Mouse (Mus musculus) midbrain, embryonic 12.5 days (tissue): ENCODE results near the gene Arhgef10l. TPM values are rescaled to one million over a fixed set of nuclear protein-coding genes. Genes with fewer than 3 reads are reported as not detected.
A peak's percentile ranks its signal among the peaks of the same experiment; 100 is the strongest.

Source experiments
- ATAC-seq: fragments of 200-750 bp; cut with Nextera tagmentation; 2 replicates; pipeline ENCODE4 v1.8.0; 2017; ENCODE audit warnings: low read depth, moderate TSS enrichment, moderate library complexity; ENCODE audit not compliant: low FRiP score
- H3K27ac ChIP-seq: fragments of 300-500 bp; sonication (generic); replicated peaks from 2 replicates; pipeline ENCODE4 v1.5.1; 2016; ENCODE audit warnings: mild to moderate bottlenecking
- H3K27me3 ChIP-seq: fragments of 300-500 bp; sonication (generic); 2 replicates; pipeline ENCODE4 v1.6.1; 2016; ENCODE audit warnings: mild to moderate bottlenecking
- H3K36me3 ChIP-seq: fragments of 300-500 bp; sonication (generic); 2 replicates; pipeline ENCODE4 v1.6.1; 2016
- H3K4me1 ChIP-seq: fragments of 300-500 bp; sonication (generic); 2 replicates; pipeline ENCODE4 v1.6.1; 2016
- H3K4me2 ChIP-seq: fragments of 300-500 bp; sonication (generic); replicated peaks from 2 replicates; pipeline ENCODE4 v1.6.1; 2016; ENCODE audit warnings: mild to moderate bottlenecking, moderate library complexity
- H3K4me3 ChIP-seq: fragments of 300-500 bp; sonication (generic); 2 replicates; pipeline ENCODE4 v1.5.1; 2016; ENCODE audit warnings: mild to moderate bottlenecking
- H3K9ac ChIP-seq: fragments of 300-500 bp; sonication (generic); replicated peaks from 2 replicates; pipeline ENCODE4 v1.6.1; 2016; ENCODE audit warnings: mild to moderate bottlenecking, moderate library complexity
- H3K9me3 ChIP-seq: fragments of 300-500 bp; sonication (generic); 2 replicates; pipeline ENCODE4 v1.6.1; 2016; ENCODE audit warnings: mild to moderate bottlenecking
- WGBS: fragments of 180-500 bp; shearing (Covaris S2); methylation state at CpG from one replicate; pipeline ENCODE4 v1.1.7; 2016; 5-methylcytosine and 5-hydroxymethylcytosine counted together
- polyA plus RNA-seq: library from polyadenylated mRNA; unstranded; fragments of >200 nt; fragmentation: Nextera tagmentation; extraction: Ambion mirVana; gene quantifications from 2 replicates; pipeline ENCODE4 v1.2.1, GENCODE M21; 2016

The Arhgef10l gene
- polyA plus RNA-seq, 1 experiment from 2014 or later, result 36.5 TPM

DNA sequence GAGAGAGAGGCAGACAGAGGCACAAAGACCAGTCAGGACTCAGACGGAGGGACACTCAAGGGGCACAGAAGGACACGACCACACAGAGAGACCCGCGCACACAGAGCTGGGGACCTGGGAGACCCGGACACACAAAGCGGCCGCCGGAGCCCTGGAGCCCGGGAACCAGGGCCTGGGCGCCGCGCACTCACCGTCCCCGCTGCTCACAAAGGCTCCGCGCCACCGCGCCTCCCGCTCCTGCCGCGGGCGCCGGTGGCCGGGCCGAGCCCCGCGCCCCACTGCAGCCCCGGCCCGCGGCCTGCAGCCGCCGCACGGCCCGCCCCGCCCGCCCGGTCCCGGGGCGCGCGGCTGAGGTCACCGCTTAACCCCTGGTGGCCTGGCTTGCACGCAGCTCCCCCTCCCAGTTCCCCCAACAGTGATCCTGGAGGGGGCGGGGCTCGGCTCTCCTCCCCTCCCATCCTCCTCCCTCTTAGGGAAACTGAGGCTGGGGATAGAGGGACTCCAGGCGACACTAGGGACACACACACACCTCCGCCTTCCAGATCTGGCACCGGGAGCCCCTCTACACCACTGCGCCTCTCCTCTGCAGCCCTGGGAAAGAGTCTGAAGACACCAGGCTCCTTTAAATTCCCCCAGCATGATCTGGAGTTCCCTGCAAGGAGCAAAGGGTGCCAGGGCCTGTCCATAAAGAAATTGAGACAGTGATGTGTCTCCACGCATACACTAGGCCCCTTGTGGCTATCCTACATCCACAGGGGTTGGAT, 17.2 kb downstream of the Arhgef10l start:
- Histone ChIP-seq H3K4me3 (peak overlapping the region; percentile 80), H3K27me3 (0 out of 2 replicates have a peak, but pooled peaks cover 4% of the 10 kb centered on the region), H3K9me3 (no peaks in the 10 kb centered on the region), H3K4me2 (peak overlapping the region; percentile 58), H3K27ac (peak overlapping the region; percentile 95), H3K36me3 (peaks cover 12% of the 10 kb centered on the region; the same call in 1 of the 2 replicates), H3K9ac (peak overlapping the region; percentile 94), H3K4me1 (peaks cover 51% of the 10 kb centered on the region)
- ATAC-seq, result peak; percentile 77
- under 1% methylated on average over 14 of the region's 50 CpGs for WGBS

DNA sequence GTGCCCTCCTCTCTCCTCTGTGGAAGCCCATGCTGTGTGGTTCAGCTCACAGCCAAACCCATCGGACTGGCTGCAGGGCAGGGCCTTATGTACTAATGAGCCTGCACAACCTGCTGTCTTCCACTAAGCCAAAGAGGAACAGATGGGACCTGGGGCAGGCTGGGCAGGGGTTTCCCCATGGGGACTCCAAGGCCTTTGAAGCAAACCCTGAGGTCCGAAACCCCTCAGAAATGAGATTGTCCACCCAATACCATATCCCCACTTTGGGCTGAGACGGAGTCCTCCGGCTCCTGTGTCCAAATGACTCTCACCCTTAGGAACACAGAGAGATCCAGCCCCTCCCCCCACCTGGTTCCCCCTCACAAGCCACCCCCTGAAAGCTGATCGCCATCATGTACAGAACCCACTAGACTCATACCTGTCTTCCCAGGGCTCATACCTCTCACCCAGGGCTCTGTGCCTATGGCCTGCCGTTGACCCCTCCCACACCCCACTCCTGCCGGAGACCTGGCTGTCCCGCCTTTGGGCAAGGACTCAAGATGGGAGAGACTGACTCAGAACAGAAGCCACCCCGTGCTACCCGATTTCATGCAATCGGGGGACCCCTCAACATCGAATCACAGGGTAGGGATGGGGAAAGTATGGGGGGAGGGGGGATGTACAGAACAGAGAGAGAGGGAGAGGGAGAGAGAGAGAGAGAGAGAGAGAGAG, 17.9 kb downstream of the Arhgef10l start:
- peak overlapping the region; percentile 58 for H3K4me2 ChIP-seq
- 0 out of 2 replicates have a peak, but pooled peaks cover 5% of the 10 kb centered on the region for H3K9me3 ChIP-seq
- peak overlapping the region; percentile 95 for H3K27ac ChIP-seq
- WGBS, result 5% methylated on average over 12 of the region's 12 CpGs
- peak; percentile 64 for ATAC-seq
- no peaks in the 10 kb centered on the region for H3K27me3 ChIP-seq
- peaks cover 19% of the 10 kb centered on the region; the same call in 1 of the 2 replicates for H3K36me3 ChIP-seq
- H3K9ac ChIP-seq, result peak overlapping the region; percentile 94
- H3K4me3 ChIP-seq, result peak overlapping the region; percentile 80
- H3K4me1 ChIP-seq, result peaks cover 51% of the 10 kb centered on the region

DNA sequence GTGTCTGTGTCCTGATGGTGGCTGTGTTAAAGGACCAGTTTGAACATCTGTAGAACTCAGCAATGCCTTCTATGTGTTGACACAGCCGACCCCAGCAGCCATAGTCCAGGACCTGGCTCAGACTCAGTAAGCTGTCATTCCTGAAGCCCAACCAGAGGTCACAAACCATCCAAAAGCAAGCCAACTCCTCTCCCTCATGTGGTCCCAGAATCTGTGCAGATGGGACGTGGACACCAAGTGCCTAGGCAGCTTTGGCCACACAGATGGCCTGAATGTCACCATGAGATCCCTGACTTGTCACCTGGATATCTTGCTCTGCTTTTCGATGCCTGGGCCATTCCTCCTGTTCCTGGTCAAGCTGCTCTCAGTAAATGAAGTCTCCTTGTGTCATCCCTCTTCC, 20.2 kb downstream of the Arhgef10l start:
- Histone ChIP-seq H3K27me3 (no peaks in the 10 kb centered on the region), H3K4me1 (peaks cover 60% of the 10 kb centered on the region), H3K4me2 (no peak overlapping the region), H3K9me3 (peaks cover 9% of the 10 kb centered on the region; the same call in 1 of the 2 replicates), H3K36me3 (peaks cover 19% of the 10 kb centered on the region; the same call in 1 of the 2 replicates), H3K4me3 (no peak overlapping the region), H3K9ac (no peak overlapping the region), H3K27ac (0 out of 2 replicates have a peak overlapping the region, but pooled peaks have one; percentile 10)
- WGBS, result 93% methylated on average over 3 of the region's 3 CpGs
- ATAC-seq, result no peak

DNA sequence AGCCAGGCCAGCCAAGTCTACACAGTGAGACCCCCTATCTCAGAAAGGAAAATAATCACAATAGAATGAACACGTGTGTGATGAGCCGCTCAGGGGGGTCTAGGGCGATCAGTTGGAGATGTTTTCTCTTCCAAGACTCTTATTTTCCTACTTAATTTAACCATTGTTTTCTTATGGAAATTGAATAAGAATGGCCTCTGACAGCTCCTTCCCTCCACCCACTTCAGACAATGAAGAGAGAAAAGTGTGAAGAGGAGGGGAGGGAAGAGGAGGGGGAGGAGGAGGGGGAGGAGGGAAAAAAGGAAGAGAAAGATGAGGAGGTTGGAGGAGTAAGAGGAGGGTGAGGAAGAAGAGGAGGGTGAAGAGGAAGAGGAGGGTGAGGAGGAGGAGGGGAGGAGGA, 21.1 kb downstream of the Arhgef10l start:
- Histone ChIP-seq H3K9ac (no peak overlapping the region), H3K4me3 (no peak overlapping the region), H3K27me3 (no peaks in the 10 kb centered on the region), H3K9me3 (peaks cover 9% of the 10 kb centered on the region; the same call in 1 of the 2 replicates), H3K36me3 (peaks cover 22% of the 10 kb centered on the region), H3K27ac (no peak overlapping the region; the same call in 1 of the 2 replicates), H3K4me1 (peaks cover 59% of the 10 kb centered on the region), H3K4me2 (no peak overlapping the region)
- no peak for ATAC-seq
- WGBS, result 26% methylated on average over 3 of the region's 3 CpGs

DNA sequence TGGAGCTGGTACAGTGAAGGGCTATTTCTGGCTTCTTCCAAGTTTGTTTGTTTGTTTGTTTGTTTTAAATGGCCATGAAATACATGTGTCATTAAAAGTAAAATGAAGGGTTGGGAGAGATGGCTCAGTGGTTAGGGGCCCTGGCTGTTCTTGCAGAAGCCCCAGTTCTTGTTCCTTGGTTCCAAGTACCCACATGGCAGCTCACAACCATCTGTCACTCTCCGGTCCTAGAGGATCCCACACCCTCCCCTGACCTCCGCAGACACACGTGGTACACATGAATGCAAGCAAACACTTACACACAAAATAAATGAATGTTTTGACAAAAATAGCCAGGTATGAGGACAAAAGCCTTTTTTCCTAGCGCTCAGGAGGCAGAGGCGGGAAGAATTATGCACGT, 21.5 kb downstream of the Arhgef10l start:
- Histone ChIP-seq H3K4me3 (no peak overlapping the region), H3K36me3 (peaks cover 25% of the 10 kb centered on the region), H3K27ac (no peak overlapping the region), H3K27me3 (no peaks in the 10 kb centered on the region), H3K9ac (no peak overlapping the region), H3K9me3 (peaks cover 9% of the 10 kb centered on the region; the same call in 1 of the 2 replicates), H3K4me2 (no peak overlapping the region), H3K4me1 (peaks cover 55% of the 10 kb centered on the region)
- ATAC-seq, result no peak
- 53% methylated on average over 6 of the region's 6 CpGs for WGBS

DNA sequence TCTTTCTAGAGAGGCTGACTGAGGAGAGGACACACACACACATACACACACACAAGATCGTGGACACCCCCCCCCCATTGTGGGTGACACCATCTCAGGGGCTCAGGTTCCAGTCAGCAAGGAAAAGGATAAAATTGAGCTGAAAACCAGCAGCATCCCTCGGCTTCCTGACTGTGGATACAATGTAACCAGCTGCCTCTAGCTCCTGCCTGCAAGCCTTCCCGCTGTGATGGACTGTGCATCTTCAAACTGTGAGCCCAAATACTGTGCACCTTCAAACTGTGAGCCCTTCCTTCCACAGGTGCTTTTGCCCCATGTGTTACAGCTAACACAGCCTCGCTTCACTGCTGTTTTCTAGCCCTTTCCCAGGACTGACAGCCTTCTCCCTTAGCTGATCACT, 23.4 kb downstream of the Arhgef10l start:
- Histone ChIP-seq H3K4me2 (no peak overlapping the region), H3K4me3 (no peak overlapping the region), H3K27me3 (no peaks in the 10 kb centered on the region), H3K4me1 (peaks cover 46% of the 10 kb centered on the region), H3K9ac (no peak overlapping the region), H3K9me3 (peaks cover 9% of the 10 kb centered on the region; the same call in 1 of the 2 replicates), H3K36me3 (peaks cover 28% of the 10 kb centered on the region), H3K27ac (no peak overlapping the region)
- no peak for ATAC-seq
- 91% methylated on average over 4 of the region's 4 CpGs for WGBS

DNA sequence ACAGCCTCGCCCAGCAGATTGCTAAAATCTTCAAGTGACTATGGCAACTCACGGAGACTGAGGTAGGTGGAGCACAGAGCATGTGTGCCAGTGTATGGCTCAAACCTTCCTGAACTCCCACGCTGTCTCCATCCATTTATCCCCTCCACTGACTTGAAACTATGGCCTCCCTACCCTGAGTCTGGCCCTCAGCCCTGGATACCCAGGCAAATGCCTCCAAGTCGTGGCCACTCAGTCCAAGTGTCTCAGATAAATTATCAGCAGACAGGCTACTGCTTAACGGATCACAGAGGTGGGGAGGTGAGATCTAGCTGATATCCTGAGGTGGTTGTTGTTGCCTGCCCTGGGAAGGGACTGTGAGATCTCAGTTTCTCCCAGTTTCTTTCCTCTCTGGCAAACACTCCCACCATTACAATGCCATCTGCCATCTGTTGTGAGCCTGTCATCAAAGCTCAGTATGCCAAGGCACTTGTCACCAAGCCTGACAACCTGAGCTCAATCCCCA, 24.3 kb downstream of the Arhgef10l start:
- H3K27ac ChIP-seq, result no peak overlapping the region; the same call in 1 of the 2 replicates
- H3K4me1 ChIP-seq, result peaks cover 42% of the 10 kb centered on the region
- 81% methylated on average over 5 of the region's 5 CpGs for WGBS
- peaks cover 9% of the 10 kb centered on the region; the same call in 1 of the 2 replicates for H3K9me3 ChIP-seq
- no peak for ATAC-seq
- H3K4me3 ChIP-seq, result no peak overlapping the region
- no peak overlapping the region for H3K4me2 ChIP-seq
- peaks cover 28% of the 10 kb centered on the region for H3K36me3 ChIP-seq
- no peaks in the 10 kb centered on the region for H3K27me3 ChIP-seq
- H3K9ac ChIP-seq, result no peak overlapping the region

DNA sequence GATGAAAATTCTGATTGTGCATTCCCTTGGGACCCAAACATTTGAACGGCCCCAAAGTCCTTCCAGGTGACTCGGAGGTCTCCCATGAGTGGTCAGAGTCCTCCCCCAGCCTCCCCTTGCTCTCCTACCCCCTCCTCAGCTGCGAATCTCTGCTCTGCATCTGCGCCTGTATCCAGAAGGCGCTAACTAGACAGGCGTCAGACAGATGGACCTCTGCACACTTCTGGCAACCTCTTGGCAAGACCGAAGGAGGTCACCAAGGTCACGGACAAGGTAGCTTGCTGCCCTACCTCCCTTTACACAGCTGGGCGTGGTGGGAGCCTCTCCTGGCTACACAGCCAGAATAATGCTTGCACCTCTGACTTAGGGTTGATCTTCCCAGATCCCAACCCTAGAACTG, 25.1 kb downstream of the Arhgef10l start:
- Histone ChIP-seq H3K4me1 (peaks cover 37% of the 10 kb centered on the region), H3K9ac (no peak overlapping the region), H3K4me2 (no peak overlapping the region), H3K27ac (no peak overlapping the region), H3K27me3 (no peaks in the 10 kb centered on the region), H3K36me3 (peaks cover 21% of the 10 kb centered on the region), H3K4me3 (no peak overlapping the region), H3K9me3 (peaks cover 9% of the 10 kb centered on the region; the same call in 1 of the 2 replicates)
- no peak for ATAC-seq
- whole genome bisulfite sequencing, result 92% methylated on average over 9 of the region's 9 CpGs

DNA sequence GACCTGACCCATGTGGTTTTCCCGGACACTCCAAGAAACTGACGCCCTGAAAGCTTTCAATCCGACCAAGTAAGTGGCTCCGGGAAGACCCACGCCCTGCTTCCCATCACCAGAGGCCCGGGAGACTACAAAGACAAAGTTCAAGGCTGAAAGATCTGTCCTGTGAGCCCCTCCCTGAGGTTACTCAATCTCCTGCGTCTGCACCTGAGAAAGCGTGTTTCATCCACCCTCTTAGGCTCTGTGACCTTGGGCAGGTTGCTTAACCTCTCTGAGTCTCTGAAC, 25.6 kb downstream of the Arhgef10l start:
- Histone ChIP-seq H3K36me3 (peaks cover 16% of the 10 kb centered on the region), H3K4me1 (peaks cover 32% of the 10 kb centered on the region)
- WGBS, result 91% methylated on average over 8 of the region's 8 CpGs

DNA sequence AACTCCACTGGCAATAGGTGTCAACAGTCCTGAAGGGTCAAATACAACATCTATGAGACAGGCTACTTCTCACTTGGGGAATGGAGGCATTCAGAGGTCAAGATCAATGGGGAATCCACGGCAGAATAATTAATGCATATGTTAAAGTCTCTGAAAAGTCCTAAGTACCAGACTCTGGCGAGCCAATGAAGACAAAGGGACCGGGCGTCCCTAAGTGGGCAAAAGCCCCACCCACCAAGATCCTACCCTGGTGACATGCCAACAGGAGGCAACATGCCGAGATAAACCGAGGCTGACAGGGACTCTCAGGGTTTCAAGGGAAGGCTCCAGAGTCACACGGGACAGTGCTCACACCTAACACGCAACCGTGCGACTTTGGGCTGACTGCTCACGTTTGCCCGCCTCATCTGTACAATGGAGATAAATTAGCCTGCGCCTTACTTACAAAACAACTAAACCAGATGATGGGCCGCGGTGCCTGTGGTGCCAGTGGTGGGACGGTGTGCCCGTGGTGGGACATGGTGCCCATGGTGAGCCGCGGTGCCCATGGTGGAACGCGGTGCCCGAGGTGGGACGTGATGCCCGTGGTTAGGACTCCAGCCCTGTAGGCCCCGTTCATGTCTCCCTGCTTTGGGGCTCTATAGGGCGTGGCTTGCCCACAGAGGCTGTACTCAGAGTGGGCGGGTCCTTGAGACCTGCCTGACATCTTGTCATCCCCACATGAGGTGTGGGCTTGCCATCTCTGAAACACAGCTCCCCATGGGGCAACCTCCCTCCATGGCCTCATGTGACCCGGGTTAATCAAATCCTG, 26.2 kb downstream of the Arhgef10l start:
- Histone ChIP-seq H3K9me3 (peaks cover 9% of the 10 kb centered on the region; the same call in 1 of the 2 replicates), H3K36me3 (peaks cover 16% of the 10 kb centered on the region), H3K4me3 (no peak overlapping the region), H3K9ac (peak overlapping the region; percentile 20; the same call in 1 of the 2 replicates), H3K4me1 (peaks cover 27% of the 10 kb centered on the region; the same call in 1 of the 2 replicates), H3K4me2 (no peak overlapping the region), H3K27me3 (no peaks in the 10 kb centered on the region), H3K27ac (no peak overlapping the region)
- no peak for ATAC-seq
- 93% methylated on average over 28 of the region's 28 CpGs for WGBS

More for the DNA sequence above, 25.6 kb downstream of the Arhgef10l start:
- no peak overlapping the region for H3K4me2 ChIP-seq
- no peak overlapping the region for H3K4me3 ChIP-seq
- ATAC-seq, result no peak
- H3K9me3 ChIP-seq, result peaks cover 9% of the 10 kb centered on the region; the same call in 1 of the 2 replicates
- H3K27ac ChIP-seq, result no peak overlapping the region
- H3K27me3 ChIP-seq, result no peaks in the 10 kb centered on the region
- no peak overlapping the region for H3K9ac ChIP-seq

DNA sequence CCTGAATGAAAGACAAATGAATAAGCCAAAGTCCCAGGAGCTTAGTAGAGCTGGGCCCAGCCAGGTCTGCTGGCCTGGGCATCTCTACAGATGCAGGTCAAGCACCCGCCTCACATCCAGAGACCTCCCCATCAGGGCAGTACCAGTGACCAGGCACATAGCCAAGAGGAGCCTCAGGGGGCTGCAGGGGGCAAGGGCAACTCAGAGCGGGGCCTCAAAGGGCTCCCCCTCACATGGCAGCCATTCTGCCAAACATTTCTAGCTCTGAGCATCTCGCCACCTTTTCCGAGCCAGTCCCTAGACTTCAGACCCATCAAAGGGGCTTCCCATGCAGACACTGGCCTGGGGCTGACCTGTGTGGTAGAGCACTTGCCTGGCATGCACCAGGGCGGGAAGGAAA, 27.2 kb downstream of the Arhgef10l start:
- peaks cover 20% of the 10 kb centered on the region for H3K36me3 ChIP-seq
- WGBS, result 91% methylated on average over 5 of the region's 5 CpGs
- ATAC-seq, result no peak
- H3K4me3 ChIP-seq, result no peak overlapping the region
- H3K4me1 ChIP-seq, result 0 out of 2 replicates have a peak, but pooled peaks cover 23% of the 10 kb centered on the region
- H3K27ac ChIP-seq, result no peak overlapping the region
- peaks cover 9% of the 10 kb centered on the region; the same call in 1 of the 2 replicates for H3K9me3 ChIP-seq
- H3K9ac ChIP-seq, result no peak overlapping the region
- no peak overlapping the region for H3K4me2 ChIP-seq
- H3K27me3 ChIP-seq, result no peaks in the 10 kb centered on the region
